Mouse (Mus musculus) heart, postnatal 10 days (tissue): ENCODE results near the gene Cul4a. TPM values are rescaled to one million over a fixed set of nuclear protein-coding genes. Genes with fewer than 3 reads are reported as not detected.
A peak's percentile ranks its signal among the peaks of the same experiment; 100 is the strongest.
"Not testable (repeated sequence)": the region's sequence is repeated elsewhere in the genome, so short reads cannot be mapped to it uniquely, and the experiment has no call there.

ENCODE experiments used
- DNase-seq, 2 experiments: peaks; one replicate each; pipeline ENCODE4 v3.0.0; 2021
- intact Hi-C: fragments of 180-260 bp; cut with DNase I; formaldehyde crosslinking; loops from one replicate; pipeline ENCODE4 v1.15.1; 2025
- total RNA-seq, 2 experiments: library from RNA; stranded (reverse); gene quantifications; 2 replicates each; pipeline ENCODE4 v1.2.3; 2021

Gene Cul4a
- 10 to 100 TPM; 83.0 to 84.8 TPM for total RNA-seq

DNA sequence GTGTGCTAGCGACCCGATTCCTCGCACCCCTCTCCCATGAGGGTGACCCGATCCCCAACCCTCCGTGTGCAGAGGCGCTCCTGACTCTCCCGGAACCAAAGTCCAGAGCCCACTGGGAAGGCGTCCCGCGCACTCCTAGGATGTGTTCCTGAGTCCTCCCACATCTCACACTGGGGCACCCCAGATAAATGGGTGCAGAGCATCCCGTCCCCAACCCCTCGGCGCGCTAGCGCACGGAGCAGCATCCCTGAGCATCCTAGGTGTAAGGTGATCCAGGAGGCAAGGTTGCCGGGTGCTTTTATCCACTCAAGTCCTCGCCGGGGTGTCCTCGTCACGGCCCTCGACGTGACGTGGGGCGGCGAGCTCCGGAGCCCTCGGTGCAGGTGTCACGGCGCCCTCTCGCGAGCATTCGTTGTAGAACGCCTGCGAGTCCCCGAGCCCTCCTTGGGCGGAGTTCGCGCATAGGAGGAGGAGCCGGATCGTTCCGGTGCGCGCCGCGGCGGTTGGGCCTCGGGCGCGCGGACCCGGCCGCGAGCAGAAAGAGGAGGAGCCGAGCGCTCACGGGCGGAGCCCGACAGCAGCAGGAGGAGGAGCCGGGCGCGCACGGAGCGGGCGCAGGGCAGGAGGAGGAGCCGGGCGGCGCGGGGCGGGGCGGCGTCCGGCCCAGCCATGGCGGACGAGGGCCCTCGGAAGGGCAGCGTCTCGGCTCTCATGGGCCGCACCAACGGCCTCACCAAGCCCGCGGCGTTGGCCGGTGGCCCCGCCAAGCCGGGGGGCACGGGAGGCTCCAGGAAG, at the start of gene Cul4a, which contains the start of gene Pcid2:
Cul4a (plus strand) TSS at position 535 of the 795 bp plus-strand sequence.
Pcid2 (minus strand) TSS at position 373 of the 795 bp plus-strand sequence.
- peak; percentile 97 to 98 for DNase-seq
- intact Hi-C loops: loop anchor here (5.0 kb wide), 1 partner anchor 128 kb away; no protein-coding TSS in a partner anchor

DNA sequence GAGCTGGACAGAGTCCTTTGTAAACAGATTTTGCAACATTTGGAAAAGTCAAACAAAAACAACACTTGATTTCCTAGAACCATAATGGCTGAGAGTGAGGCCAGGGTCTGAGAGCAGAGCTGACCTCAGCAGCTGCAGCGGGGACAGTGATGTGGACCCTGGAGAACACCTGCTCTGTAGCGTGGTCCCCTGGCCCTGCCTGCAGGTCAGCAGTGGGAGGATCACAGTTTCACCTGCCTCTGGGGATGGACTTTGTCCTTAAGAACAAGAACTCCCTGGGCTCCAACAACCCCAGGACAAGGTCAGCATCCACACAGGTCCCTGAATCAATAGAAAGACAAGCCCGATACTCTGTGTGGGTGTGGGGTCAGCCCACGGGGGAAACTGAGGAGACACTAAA, 48.1 kb upstream of the Cul4a start:
- intact Hi-C loops: no loop called here
- DNase-seq: no peak

DNA sequence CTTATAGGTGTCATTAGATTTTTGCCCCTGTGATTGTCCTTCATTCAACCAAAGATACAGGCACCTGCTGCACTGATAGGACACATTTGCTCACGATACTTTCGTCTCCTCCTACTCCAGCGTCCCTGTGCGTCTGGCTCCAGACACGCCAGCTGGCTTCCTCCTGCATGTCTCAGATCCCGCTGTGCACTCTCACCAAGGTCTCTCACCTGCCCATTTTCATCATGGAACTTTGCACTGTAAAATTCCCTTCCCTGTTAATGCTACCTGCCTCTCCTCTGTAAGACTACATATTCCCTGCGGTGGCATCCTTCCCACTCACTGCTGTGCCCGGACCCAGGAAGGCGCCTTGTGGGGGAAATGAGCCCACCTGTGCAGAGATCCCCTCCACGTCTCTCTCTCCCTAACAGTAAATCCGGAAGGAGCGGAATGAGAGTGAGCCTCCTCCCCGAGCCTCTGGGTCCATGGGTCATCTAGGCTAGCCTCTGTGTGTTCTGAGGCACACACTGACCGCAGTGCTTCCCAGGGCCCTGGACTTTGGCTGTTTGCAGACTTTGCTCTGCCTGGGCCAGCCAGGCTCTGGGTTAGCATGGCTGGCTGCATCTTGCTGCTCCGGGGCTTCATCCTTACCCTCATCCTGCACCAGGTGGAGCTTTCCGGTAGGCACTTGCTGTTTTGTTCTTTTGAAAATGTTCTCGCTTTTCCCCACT, 44.8 kb upstream of the Cul4a start, which contains the start of gene Proz:
Proz (plus strand) TSS at position 474 of the 710 bp plus-strand sequence.
- no peak for DNase-seq
- intact Hi-C loops: no loop called here

DNA sequence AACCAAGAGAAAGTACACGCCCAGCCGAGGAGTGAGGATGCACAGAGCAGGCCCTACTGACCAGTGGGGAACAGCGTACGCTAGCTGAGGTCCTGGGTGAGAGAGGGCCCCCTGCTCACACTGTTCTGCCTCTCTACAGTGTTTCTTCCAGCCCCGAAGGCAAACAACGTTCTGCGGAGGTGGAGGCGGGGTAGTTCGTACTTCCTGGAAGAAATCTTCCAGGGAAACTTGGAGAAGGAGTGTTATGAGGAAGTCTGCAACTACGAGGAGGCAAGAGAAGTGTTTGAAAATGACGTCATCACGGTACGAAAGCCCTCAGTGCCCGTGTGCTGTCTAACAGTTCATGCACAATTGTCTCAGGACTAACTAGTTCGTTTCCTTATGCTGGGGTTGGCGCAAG, 42.3 kb upstream of the Cul4a start:
- no peak for DNase-seq
- intact Hi-C loops: no loop called here

DNA sequence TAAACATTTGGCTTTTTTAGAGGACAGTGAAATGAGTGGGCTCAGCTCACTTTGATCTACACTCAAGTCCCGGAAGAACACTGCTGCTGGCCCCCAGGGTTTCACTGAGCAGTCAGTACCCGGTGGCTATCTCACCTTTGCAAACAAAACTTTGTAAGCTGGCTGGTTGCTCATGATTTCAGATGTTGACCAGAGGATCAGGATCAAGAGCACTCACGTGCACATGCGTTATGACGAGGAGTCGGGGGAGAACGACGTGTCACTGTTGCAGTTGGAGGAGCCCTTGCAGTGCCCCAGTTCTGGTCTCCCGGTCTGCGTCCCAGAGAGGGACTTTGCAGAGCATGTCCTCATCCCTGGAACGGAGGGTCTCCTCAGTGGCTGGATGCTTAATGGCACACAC, 32.2 kb upstream of the Cul4a start:
- no peak for DNase-seq
- intact Hi-C loops: no loop called here

DNA sequence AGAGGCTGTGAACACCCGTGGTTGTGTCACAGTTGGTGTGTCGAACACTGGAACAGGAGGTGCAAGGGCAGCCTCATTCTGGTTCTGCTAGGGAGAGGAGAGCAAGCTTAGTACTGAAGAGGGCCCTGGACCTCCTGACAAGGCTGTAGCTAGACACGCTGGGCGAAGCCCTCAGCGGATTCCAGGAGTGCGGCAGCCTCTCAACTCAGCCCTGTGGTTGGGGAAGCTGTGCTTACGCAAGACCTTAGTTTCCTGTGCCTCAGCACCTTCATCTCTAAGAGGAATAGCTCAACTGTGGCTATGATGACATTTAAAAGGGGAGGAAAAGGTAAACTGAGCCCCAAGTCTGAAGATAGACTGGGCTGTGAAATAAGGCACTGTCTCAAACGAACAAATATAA, 30.4 kb upstream of the Cul4a start:
- intact Hi-C loops: no loop called here

DNA sequence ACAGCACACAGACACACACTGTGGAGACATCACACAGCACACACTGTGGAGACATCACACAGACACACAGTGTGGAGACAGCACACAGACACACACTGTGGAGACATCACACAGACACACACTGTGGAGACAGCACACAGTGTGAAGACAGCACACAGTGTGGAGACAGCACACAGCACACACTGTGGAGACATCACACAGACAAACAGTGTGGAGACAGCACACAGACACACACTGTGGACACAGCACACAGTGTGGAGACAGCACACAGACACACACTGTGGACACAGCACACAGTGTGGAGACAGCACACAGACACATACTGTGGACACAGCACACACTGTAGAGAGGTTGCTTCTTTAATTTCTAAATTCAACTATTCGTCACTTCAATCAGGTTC, 29.8 kb upstream of the Cul4a start:
- DNase-seq, intact Hi-C loops: not testable (repeated sequence)

More for the DNA sequence above, 30.4 kb upstream of the Cul4a start:
- DNase-seq: no peak

DNA sequence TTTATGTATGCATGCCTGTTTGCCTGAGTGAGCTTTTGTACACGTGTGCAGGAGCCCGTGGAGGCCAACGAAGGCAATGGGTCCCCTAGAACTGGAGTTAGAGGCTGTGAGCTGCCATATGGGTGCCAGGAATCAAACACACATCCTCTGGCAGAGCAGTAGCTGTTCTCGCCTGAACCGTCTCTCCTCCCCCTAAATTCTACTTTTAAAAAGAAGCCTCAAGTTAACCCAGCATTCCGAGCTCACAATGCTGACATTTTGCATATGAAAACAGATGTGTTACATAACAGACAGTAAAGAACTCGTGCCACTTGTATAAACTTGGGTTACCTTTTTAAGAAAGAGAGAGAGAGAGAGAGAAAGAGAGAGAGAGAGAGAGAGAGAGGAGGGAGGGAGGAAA, 27.9 kb upstream of the Cul4a start:
- intact Hi-C loops: no loop called here
- DNase-seq: no peak

DNA sequence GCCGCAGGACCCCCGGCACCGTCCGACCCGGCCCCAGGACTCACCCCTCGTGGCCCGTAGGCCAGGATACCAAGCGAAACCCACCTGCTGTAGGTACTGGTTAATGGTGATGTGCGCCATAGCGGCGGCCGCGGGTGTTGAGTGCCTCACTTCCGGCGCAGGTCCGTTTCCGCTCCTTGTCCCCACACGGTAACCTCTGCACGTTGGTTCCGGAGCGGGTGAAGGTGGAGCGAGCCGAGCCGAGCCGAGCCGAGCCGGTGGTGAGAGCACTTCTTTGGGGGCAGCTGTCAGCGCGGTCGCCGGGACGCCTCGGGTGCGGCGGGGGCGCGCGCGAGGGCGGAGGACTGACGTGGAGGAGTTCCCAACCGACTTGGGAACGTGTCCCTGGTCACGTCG, 732 bp upstream of the Cul4a start:
- DNase-seq: peak; percentile 94 to 96
- intact Hi-C loops: loop anchor here (5.0 kb wide), 2 partner anchors 127 to 207 kb away; no protein-coding TSS in a partner anchor

DNA sequence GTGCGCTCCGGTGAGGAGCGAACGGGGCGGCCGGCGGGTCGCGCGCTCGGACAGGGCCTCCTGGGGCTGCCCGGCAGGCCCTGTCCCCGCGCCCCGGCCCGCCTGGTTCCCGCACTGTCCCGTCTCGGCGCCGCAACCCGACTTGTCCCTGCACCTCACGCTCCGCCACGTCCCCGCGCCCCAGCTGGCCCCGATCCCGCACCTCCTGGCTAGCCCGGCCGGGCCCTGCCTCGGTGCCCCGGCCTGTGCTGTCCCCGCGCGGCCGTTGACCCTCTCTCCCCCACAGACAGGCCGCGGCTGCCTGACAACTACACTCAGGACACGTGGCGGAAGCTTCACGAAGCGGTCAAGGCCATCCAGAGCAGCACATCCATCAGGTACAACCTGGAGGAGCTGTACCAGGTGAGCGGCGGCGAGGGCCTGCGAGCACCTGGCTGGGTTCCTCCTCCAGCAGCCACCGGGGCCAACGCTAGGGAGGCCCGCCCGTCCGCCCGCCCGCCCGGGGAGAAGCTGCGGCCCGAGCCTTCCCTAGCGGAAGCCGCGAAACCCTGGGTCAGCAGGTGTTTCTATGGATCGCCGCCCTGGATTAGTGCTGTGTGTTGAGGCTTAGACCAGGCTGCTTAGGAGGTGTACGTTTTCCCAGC, 609 bp downstream of the Cul4a start:
- DNase-seq: no peak
- intact Hi-C loops: loop anchor here (5.0 kb wide), 1 partner anchor 129 kb away; no protein-coding TSS in a partner anchor

DNA sequence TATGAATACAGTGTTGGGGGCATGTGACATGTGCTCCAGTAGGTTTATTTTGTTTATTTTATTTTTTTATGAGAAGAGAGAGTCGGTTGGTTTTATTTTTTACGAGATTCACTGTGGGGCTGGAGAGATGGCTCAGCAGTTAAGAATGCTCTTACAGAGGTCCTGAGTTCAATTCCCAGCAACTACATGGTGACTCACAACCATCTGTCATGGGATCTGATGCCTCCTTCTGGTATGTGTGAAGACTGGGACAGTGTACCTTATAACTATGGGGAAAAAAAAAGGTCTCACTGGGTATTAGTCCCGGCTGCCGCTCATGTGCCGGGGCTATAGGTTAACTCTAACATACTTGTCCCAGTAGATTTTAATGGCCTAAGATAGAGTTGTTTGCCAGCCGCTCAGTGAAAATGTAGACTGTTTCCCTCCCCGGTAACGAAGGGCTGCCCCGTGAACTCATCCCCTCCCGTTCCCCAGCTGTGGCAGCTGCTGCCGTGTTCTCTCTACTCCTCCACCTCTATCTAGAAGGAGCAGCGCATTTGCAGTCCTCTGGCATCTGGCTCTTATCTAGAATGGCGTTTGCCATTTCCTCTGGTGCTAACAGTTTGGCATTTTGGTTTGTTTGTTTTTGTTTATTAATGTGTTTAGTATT, 2.7 kb downstream of the Cul4a start:
- intact Hi-C loops: loop anchor here (5.0 kb wide), 1 partner anchor 131 kb away; no protein-coding TSS in a partner anchor
- no peak for DNase-seq

DNA sequence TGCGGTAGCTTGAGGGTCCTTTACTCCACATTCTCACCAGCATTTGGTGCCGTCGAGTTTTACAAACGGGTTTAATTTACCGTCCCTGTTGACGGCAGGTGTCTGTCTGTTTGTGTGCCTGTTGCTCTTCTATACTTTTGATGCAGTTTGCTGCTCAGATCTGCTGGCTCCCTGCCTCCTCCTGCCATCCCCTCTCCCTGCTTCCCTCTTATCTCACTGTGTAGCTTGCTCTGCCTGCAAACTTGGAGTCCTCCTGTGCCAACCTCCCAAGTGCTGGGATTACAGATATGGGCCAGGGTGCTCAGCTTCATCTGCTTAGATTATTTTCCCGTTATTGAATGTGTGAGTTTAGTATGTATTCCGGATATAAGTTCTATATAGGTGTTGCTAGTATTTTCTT, 3.5 kb downstream of the Cul4a start:
- peak in 1 of 2 experiments; percentile 12 for DNase-seq
- intact Hi-C loops: loop anchor here (5.0 kb wide), 1 partner anchor 132 kb away; no protein-coding TSS in a partner anchor

DNA sequence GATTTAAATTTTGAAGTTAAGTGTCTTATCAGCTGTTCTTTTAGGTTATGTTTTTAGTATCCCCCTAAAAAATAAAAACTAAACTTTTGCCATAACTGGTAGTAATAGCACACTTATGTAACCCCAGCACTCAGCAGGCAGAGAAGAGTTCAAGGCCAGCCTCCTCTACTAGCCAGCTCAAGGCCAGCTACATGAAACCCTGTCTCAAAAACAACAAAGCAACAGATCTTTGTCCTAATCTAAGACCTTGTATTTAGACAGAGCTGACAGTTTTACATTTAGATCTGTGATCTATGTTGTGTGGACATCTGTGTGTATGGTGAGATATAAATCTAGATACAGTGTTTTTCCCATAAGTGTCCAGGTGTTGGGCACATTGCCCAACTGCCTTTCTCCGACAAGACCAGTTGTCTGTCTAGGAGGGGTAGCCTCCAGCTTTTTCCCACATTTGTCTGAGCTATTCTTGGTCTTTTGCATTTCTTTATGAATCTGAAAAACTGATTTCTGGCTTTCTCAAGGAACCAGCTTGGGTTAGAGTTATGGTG, 4.1 kb downstream of the Cul4a start:
- intact Hi-C loops: loop anchor here (5.0 kb wide), 1 partner anchor 132 kb away; no protein-coding TSS in a partner anchor
- no peak for DNase-seq

DNA sequence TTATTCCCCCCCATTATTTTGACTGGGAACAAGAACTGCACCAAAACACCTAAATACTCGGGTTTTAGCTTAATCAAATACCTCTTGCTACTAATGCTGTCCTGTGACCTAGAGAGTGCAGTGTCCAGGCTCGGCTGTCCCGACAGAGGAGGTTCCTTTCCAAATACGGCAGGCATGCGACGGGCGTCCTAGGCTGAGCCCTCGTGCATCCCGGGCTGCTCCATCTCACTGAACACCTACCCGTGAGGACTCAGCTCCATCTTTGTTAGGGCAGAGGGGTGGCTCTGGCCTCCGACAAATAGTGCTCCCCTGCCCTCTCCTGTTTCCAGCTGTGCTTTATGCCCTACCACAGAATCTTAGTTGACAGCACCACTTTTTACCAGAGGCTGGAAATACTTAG, 6.5 kb downstream of the Cul4a start:
- peak in 1 of 2 experiments; percentile 16 for DNase-seq
- intact Hi-C loops: no loop called here

DNA sequence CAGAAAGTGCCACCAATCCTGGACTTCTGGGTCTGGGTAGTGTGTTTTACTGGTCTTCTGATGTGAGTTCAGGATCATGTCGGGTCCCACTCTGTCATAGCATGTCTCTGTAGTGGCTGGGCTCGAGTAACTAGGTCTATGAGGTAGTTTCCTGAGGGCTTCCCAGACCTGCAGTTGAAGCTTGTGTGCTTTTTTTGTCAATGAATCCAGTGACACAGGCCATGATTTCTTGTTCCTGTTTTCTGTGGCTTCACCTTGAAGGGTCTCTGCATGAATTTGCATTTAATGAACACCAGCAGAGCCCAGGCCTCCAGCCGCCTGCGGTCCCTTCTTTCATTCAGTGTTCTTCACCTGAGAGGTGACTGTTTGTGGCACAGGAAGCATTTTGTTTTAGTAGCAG, 7.8 kb downstream of the Cul4a start:
- intact Hi-C loops: no loop called here
- no peak for DNase-seq

DNA sequence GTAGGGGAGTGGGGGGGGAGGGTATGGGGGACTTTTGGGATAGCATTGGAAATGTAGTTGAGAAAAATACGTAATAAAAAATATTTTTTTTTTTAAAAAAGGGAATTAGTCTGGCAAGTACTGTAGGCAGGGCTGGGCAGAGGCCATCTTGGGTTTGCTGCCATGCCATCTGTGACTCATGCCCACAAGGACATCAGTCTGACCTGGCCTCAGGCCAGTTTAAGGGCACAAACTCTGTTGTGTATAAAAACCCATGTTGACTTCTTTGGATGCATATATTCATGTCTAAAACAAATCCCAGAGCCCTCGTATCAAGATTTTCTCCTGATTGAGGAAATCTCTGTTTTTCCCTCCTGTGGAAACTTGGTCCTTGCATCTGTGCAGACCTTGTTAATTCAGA, 11.7 kb downstream of the Cul4a start:
- intact Hi-C loops: no loop called here
- DNase-seq: no peak

DNA sequence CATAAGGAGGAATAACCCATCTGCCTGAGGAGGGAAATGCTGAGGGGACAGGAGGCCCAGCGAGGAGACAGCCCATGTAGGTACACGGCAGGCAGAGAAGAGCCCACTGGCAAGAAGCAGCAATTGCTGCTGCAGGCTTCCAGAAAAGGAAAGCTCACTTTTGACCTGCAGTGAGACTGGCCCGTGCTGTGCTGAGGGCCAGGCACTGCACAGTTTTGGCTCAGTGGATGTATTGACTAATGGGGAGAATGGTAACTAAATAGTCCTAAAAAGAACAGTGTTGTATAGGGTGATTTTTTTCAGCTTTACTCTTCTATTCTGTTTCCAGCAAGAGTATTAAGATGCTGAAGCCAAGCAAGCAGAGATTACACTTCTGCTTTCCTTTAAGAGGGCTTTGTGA, 13.1 kb downstream of the Cul4a start:
- intact Hi-C loops: no loop called here
- no peak for DNase-seq

DNA sequence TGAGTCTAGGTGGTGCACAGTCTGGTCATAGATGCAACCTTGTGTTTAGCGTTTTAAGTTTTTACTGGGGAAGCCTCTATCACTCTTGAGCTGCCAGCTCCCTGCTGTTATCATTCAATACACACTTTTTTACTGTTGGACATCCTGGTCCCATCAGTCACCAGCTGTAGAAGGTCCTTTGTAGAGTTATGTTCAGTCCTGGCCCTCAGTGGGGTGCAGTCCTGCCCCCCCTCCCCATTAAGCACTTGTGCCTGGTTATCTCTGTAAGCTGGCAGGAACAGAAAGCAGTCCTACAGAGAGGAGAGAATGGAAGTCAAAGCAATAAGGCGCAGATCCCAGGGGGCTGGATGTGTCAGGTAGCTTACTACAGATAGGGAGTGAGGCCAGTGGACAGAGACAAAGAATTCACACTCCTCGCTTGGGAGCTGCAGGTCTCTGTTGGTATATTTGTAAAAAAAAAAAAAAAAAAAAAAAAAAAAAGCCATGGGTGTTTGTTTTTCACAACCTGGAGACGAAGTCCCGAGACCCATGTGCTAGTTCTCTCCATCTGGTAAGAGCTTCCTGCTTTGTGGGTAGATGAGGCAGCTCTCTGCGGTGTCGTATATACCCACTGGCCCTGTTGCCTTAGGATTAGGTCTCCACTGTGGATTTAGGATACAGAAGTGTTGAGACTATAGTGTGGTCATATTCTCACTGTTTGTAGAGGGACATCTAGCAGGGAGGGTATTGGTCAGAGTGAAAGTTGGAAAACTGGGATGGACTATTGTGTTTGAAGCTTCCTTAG, 15.7 kb downstream of the Cul4a start:
- intact Hi-C loops: no loop called here

DNA sequence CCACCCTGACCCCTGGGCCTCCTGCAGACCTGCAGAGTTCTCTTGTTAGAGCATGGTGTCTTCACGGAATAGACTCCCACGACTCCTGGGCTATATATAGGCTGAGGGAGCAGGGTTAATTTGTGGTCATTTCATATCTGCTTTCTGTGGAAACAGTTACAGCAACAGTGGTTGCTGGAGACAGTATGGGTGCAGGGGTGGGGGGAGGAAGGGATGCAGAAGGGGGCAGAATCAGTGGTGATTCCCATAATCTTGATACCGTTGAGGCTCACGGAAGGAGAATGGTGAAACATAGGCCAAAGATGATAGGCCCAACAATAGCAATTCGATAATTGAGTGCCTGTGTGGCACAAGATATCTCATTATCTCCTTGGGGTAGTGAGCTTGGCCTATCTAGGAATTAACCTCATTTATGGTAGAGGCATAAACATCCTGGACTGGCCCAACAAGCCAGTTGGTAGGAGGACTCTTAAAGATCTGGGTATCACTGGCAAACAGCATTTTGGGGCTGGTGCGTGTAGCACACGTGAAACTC, 17.5 kb downstream of the Cul4a start:
- intact Hi-C loops: no loop called here
- DNase-seq: no peak

More for the DNA sequence above, 15.7 kb downstream of the Cul4a start:
- no peak for DNase-seq
